Mouse (Mus musculus): ENCODE measurements around the gene Glis3. TPM values are rescaled to one million over a fixed set of nuclear protein-coding genes. Genes with fewer than 3 reads are reported as not detected.

Glis3 gene
- polyA plus RNA-seq, 1 experiment = 0.06 TPM

DNA sequence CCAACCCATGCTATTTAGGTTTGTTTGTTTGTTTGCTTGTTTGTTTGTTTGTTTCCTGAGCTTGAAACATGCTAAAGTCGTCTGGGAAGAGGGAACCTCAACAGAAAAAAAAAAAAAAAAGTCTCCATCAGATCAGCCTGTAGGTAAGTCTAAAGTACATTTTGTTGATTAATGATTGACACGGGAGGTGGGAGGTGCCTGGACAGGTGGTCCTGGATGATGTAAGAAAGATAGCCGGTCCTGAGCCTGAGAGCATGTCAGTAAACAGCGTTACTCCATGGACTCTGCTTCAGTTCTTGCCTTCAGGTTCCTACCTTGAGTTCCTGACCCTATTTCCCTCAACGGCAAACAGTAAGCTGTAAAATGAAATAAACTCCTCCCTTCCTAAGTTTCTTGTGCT lies 444.3 kb downstream of the Glis3 start:
- Histone ChIP-seq H3K4me3 (replicated peaks) (no peak overlapping the region), H3K4me1 (no peaks in the 10 kb centered on the region), H3K27me3 (replicated peaks) (no peaks in the 10 kb centered on the region), H3K9me3 (peaks cover 14% of the 10 kb centered on the region; the same call in 1 of the 2 replicates), H3K36me3 (replicated peaks; ENCODE audit: low read length) (no peaks in the 10 kb centered on the region)
- TF ChIP-seq FLI1 (IDR thresholded peaks at IDR 0.05; ENCODE audit: low read length) = no peak
- TF ChIP-seq GATA1 (IDR thresholded peaks at IDR 0.05; ENCODE audit: borderline replicate concordance, low read length) = no peak

DNA sequence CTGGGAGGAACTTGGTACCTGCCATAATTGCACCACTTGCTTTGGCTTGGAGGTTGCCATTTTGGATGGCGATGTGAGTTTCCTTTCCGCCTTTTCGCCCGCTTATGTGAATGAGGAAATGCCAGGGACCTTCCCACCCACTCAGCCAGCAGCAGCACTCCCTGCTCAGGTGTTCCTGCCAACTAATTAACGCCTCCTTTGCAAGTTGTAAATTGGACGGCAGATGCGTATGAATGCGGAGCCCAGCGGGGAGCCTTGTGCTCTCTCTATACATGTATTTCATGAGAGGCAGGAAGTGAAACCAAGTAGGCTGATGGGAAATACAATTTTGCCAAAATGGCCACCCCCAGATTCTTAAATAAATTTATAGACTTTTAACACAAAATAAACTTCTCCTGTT lies 444.8 kb downstream of the Glis3 start:
- Histone ChIP-seq H3K4me3 (replicated peaks) (no peak overlapping the region), H3K4me1 (no peaks in the 10 kb centered on the region), H3K27me3 (replicated peaks) (no peaks in the 10 kb centered on the region), H3K9me3 (peaks cover 14% of the 10 kb centered on the region; the same call in 1 of the 2 replicates), H3K36me3 (replicated peaks; ENCODE audit: low read length) (no peaks in the 10 kb centered on the region)
- TF ChIP-seq FLI1 (IDR thresholded peaks at IDR 0.05; ENCODE audit: low read length) (no peak), GATA1 (IDR thresholded peaks at IDR 0.05; ENCODE audit: borderline replicate concordance, low read length) (no peak)

DNA sequence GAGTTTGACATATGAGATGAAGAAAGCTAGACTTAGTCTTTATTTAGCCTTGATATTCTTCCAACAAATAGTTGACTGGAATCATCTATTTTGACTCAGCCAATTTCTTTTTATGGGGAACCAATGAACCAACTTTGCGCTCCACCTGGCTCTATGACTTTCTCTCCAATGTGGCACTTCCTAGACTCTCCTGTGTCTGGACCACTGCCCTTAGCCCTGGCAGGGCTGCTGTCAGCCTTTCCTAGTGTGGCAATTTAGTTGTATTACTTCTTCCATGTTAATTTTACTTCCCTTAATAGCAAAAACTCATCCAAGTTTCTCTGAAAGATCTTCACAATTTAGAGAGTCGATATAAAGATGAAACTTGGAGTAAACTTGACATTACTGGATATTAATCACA lies 445.2 kb downstream of the Glis3 start:
- H3K4me3 ChIP-seq (replicated peaks) = no peak overlapping the region

DNA sequence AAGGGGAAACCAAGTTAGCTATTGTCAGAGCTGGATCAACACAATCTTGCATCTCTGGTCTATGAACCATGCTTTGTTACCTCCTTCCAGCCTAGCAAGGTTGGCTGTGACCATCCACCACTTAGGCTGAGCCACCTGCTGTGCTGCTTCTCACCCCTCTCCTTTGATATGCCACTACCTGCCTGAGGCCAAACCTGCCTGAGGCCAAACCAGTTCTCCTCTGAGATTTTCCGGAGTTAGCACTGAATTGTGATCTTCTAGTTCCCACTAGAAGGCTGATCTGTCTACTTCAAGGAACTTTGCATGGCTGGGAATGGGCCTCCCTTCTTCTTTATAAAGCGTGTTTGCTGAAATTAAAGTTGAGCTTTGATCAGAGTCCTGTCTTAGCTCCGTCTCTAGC lies 448.4 kb downstream of the Glis3 start:
- Histone ChIP-seq H3K4me3 (replicated peaks) (no peak overlapping the region), H3K27me3 (replicated peaks) (no peaks in the 10 kb centered on the region), H3K4me1 (no peaks in the 10 kb centered on the region), H3K9me3 (peaks cover 11% of the 10 kb centered on the region; the same call in 1 of the 2 replicates), H3K36me3 (replicated peaks; ENCODE audit: low read length) (no peaks in the 10 kb centered on the region)
- TF ChIP-seq FLI1 (IDR thresholded peaks at IDR 0.05; ENCODE audit: low read length) = no peak
- no peak for TF ChIP-seq GATA1 (IDR thresholded peaks at IDR 0.05; ENCODE audit: borderline replicate concordance, low read length)

More for the DNA sequence above, 445.2 kb downstream of the Glis3 start:
- TF ChIP-seq FLI1 (IDR thresholded peaks at IDR 0.05; ENCODE audit: low read length) = no peak
- no peak for TF ChIP-seq GATA1 (IDR thresholded peaks at IDR 0.05; ENCODE audit: borderline replicate concordance, low read length)
- no peaks in the 10 kb centered on the region for H3K36me3 ChIP-seq (replicated peaks; ENCODE audit: low read length)
- H3K27me3 ChIP-seq (replicated peaks) = no peaks in the 10 kb centered on the region
- peaks cover 14% of the 10 kb centered on the region; the same call in 1 of the 2 replicates for H3K9me3 ChIP-seq
- no peaks in the 10 kb centered on the region for H3K4me1 ChIP-seq

DNA sequence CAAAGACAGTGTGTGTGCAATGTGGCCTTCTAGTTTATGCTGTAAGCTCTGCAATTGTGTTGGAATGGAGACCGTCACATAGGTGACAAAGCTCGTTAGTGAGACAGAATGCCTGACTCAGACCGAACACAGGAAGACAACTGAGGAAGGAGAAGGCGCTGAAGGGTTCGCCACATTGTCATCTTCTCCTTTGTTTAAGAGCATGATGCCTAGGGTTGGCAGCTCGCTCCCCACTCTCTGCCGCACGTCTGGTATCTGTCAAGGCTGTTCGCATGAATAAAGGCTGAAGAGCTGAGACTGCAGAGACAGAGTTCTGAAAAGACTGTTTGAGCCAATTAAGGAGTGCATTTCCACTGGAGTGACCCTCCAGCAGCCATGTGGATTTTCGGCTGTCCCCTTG lies 452.4 kb downstream of the Glis3 start:
- H3K27me3 ChIP-seq (replicated peaks) = no peaks in the 10 kb centered on the region
- H3K4me1 ChIP-seq = no peaks in the 10 kb centered on the region
- no peak overlapping the region for H3K4me3 ChIP-seq (replicated peaks)
- no peaks in the 10 kb centered on the region for H3K36me3 ChIP-seq (replicated peaks; ENCODE audit: low read length)
- TF ChIP-seq GATA1 (IDR thresholded peaks at IDR 0.05; ENCODE audit: borderline replicate concordance, low read length) = no peak
- no peak for TF ChIP-seq FLI1 (IDR thresholded peaks at IDR 0.05; ENCODE audit: low read length)
- no peaks in the 10 kb centered on the region; the same call in 1 of the 2 replicates for H3K9me3 ChIP-seq

DNA sequence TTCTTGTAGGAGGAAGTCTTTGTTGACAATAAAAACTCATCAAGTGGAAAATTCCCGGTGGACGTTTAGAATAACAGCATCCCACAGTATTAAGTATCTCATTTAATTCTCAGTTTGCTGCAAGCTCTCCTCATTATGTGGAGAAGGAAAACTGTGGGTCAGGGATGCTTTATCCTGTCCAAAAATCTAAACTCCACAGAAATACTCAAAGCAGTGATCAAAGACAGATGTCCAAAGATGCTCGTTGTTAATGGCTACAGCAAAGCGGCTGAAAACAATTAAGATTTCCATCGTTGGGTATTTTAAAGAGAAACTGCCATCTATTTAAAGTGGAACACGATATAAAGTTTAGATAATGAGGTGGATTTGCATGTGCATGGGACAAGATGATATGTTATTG lies 454.2 kb downstream of the Glis3 start:
- Histone ChIP-seq H3K27me3 (replicated peaks) (no peaks in the 10 kb centered on the region), H3K4me1 (no peaks in the 10 kb centered on the region), H3K4me3 (replicated peaks) (no peak overlapping the region), H3K9me3 (peaks cover 4% of the 10 kb centered on the region; the same call in 1 of the 2 replicates), H3K36me3 (replicated peaks; ENCODE audit: low read length) (no peaks in the 10 kb centered on the region)
- no peak for TF ChIP-seq GATA1 (IDR thresholded peaks at IDR 0.05; ENCODE audit: borderline replicate concordance, low read length)
- no peak for TF ChIP-seq FLI1 (IDR thresholded peaks at IDR 0.05; ENCODE audit: low read length)

DNA sequence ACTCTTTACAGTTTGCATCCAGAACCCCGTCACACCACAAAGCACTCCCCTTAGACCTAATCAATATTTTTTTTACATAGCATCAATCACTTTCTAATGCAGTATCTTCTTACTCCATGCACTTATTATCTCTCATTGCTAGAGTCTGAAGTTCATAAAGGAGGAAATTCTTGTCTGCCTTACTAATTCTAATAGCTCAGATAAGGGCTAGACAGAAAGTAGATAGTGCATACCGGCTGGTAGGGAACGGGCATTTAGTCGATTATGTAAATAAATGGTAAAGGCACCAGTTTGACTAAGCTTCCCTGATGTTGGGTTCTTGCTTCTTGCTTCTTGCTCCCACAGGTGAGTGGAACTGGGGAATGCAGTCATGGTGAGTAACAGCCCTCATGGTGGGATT lies 468.2 kb downstream of the Glis3 start:
- no peaks in the 10 kb centered on the region for H3K36me3 ChIP-seq (replicated peaks; ENCODE audit: low read length)
- H3K27me3 ChIP-seq (replicated peaks) = no peaks in the 10 kb centered on the region
- no peak overlapping the region for H3K4me3 ChIP-seq (replicated peaks)
- no peaks in the 10 kb centered on the region for H3K4me1 ChIP-seq
- TF ChIP-seq FLI1 (IDR thresholded peaks at IDR 0.05; ENCODE audit: low read length) = no peak
- TF ChIP-seq GATA1 (IDR thresholded peaks at IDR 0.05; ENCODE audit: borderline replicate concordance, low read length) = no peak
- H3K9me3 ChIP-seq = peaks cover 41% of the 10 kb centered on the region

Other genes with a start within 250 kb of the Glis3 start
- 0.23 TPM in 1 of 2 replicates, not detected in the other for gene Slc1a1, start 155.0 kb upstream of the Glis3 start, polyA plus RNA-seq (2012; ENCODE audit: insufficient read depth, low replicate concordance)